Mouse (Mus musculus) CH12.LX (cell line): ENCODE data around the gene AL732309.1.

ENCODE experiments used
- ELF1 ChIP-seq: IDR thresholded peaks from 2 replicates; pipeline ENCODE4 v1.6.1; 2014; ENCODE audit warnings: low read depth, mild to moderate bottlenecking, inconsistent platforms, low read length, improper control_type of control experiment
- SIN3A ChIP-seq: IDR thresholded peaks from 2 replicates; pipeline ENCODE4 v1.6.1; 2012; ENCODE audit warnings: low read length, improper control_type of control experiment, inconsistent platforms

DNA sequence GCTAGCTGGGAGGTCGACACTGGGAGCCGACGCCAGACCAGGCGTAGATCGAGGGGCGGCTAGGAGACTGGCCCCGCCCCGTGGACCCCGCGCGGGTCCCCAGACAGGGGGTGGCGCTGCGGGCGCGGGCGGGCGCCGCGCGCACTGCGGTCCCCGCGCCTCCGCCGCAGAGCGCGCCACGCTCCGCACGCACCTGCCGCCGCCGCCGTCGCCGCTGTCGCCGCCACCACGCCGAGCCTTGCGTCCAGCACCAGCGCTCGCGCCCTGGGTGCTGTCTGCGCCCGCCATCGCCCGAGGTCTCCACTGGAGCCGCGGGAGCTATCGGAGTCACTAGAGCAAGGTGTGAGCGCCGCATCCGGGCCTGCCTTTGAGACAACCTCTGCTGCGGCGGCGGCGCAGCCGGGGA is 4.6 kb downstream of the AL732309.1 start, which contains the start of the genes Rnf208 and Cysrt1:
- TF ChIP-seq SIN3A: no peak
- no peak for TF ChIP-seq ELF1
